ENCODE assay signal across 19 mouse cellular contexts in the genomic region with DNA sequence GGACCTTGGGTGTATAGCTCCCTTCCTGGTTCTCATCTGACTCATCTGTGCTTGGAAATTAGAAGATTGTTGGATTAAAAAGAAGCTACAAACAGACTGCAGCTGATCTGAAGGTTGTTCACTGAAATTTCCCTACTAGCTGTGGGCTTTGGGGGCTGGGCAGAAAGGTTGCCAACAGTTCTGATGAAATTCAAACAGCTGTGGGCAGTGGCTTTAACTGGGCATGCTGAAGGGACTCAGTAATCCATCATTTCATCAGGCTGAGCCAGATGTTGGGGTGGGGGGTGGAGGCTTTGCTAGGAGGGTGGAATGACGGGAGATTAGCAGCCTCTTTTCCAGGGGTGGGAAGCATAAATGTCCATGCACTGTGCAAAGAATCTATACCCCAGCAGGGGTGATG. TPM values are rescaled to one million over a fixed set of nuclear protein-coding genes. Genes with fewer than 3 reads are reported as not detected.
"Had no signal": no experiment of that assay in that cellular context is flagged by ENCODE, and none has a peak within 500 bp of the region (broad histone marks: within the 10 kb centered on the region; RNA-seq: fewer than 3 reads in every experiment).

No protein-coding gene starts in this region.

- H3K9me3 ChIP-seq: kidney, embryonic 15.5 days; limb, embryonic 15.5 days; liver, embryonic 12.5 days; midbrain, embryonic 12.5 days had no signal

- DNase-seq: kidney, postnatal 14 days; left cerebral cortex, postnatal 4 days; lung, embryonic 14.5 days; lung, postnatal 10 days; lung, postnatal 4 days; right cerebral cortex, adult 18-20 months; right cerebral cortex, postnatal 25 days; thymus, postnatal 36 days had no signal

- H3K27ac ChIP-seq: kidney, embryonic 15.5 days; limb, embryonic 15.5 days; liver, embryonic 12.5 days; midbrain, embryonic 12.5 days had no signal

- ATAC-seq: liver, embryonic 12.5 days had no signal

- H3K36me3 ChIP-seq: kidney, embryonic 15.5 days; limb, embryonic 15.5 days; liver, embryonic 12.5 days; midbrain, embryonic 12.5 days had no signal

- H3K4me1 ChIP-seq: kidney, embryonic 15.5 days; limb, embryonic 15.5 days; liver, embryonic 12.5 days; megakaryocyte, embryonic 14.5 days; midbrain, embryonic 12.5 days had no signal

- H3K4me3 ChIP-seq: kidney, embryonic 15.5 days; limb, embryonic 15.5 days; liver, embryonic 12.5 days; megakaryocyte, embryonic 14.5 days; midbrain, embryonic 12.5 days had no signal

- H3K9ac ChIP-seq: kidney, embryonic 15.5 days; limb, embryonic 15.5 days; liver, embryonic 12.5 days; lung, embryonic 14.5 days; midbrain, embryonic 12.5 days had no signal

- H3K27me3 ChIP-seq: kidney, embryonic 15.5 days; limb, embryonic 15.5 days; midbrain, embryonic 12.5 days had no signal

- H3K4me2 ChIP-seq: kidney, embryonic 15.5 days; limb, embryonic 15.5 days; liver, embryonic 12.5 days; lung, embryonic 14.5 days; midbrain, embryonic 12.5 days had no signal

RNA-seq across cellular contexts. Expression of gene Ppm1j, which starts 37.7 kb away (rescaled TPM):
- total RNA-seq: neutrophil, adult 5-6 weeks had no signal

RNA-seq across cellular contexts. Expression of gene Fam19a3, which starts 38.5 kb away (rescaled TPM):
- total RNA-seq: left cerebral cortex, postnatal 10 days; neutrophil, adult 5-6 weeks had no signal
- polyA plus RNA-seq: liver, embryonic 12.5 days; liver, embryonic 16.5 days; lung, embryonic 14.5 days; midbrain, embryonic 12.5 days; midbrain, postnatal 0 days; neural tube, embryonic 11.5 days; thymus, postnatal 0 days had no signal
